Mouse (Mus musculus): ENCODE data around the gene Plekhg5.

DNA sequence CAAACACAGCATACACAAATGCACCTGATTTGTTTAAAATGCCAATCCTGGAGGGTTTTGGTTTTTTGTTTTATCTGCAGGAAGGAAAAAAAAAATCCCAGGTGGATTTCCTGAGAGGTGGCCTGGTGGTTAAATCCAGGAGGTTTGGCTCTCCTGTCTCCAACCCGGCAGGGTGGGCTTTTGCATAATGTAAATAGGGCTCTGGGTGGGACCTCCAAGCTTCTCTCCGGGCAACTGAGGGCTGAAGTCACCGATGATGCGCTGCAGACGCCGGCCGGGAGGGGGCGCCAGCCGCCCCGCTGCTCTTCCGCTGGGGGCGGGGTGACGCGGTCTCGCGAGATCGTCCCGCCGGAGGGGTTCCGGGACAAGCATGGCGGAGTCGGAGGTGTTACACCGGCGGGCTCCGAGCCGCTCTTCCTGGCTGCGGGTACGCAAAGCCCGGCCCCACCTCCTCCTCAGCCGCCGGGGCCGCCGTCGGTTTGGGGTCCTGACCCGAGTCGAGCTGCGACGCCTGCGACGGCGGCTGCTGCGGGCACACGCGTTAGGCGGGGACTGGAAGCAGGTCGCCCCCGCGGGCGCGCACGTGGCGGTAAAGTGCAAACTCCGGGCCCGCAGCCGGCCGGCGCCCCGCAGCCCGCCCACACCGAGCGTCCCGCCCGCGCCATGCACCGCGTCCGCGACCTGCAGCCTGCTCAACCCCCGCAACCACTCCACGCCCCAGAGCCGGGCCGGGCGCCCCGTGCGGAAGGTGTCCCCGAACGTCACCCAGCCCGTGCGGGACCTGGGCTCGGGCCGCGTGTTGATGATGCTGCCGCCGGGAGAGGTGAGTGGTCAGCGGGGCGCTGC, 33.1 kb upstream of the Plekhg5 start, which contains the start of gene Nol9:
- TF ChIP-seq CTCF (IDR thresholded peaks at IDR 0.05; ENCODE audit: low read depth) (peak; percentile 99), EP300 (IDR thresholded peaks at IDR 0.05; ENCODE audit: low read depth) (peak; percentile 73; the same call in 1 of the 2 replicates)

All from liver, postnatal 0 days (tissue).